Mouse (Mus musculus) retina, postnatal 1 day (tissue): ENCODE results near the gene Rxfp2.
A peak's percentile ranks its signal among the peaks of the same experiment; 100 is the strongest.

Experiments used
- DNase-seq: peaks from one replicate; pipeline ENCODE4 v3.0.0-alpha.2; 2012

Gene Rxfp2

GRCm38 (mm10) chr5:150018656-150019055, at the start of gene Rxfp2:
Rxfp2 (plus strand) TSS chr5:150018675.
- no peak for DNase-seq

GRCm38 (mm10) chr5:149970261-149970660, 48.2 kb upstream of the Rxfp2 start:
- DNase-seq, result no peak

GRCm38 (mm10) chr5:149977027-149977426, 41.4 kb upstream of the Rxfp2 start:
- DNase-seq, result no peak

- no peak for DNase-seq
These were observed 34.9 kb upstream of the Rxfp2 start for GRCm38 (mm10) chr5:149983621-149984020.

GRCm38 (mm10) chr5:149994578-149994977, 23.9 kb upstream of the Rxfp2 start:
- DNase-seq, result no peak

GRCm38 (mm10) chr5:149996614-149997013, 21.9 kb upstream of the Rxfp2 start:
- no peak for DNase-seq

- DNase-seq, result peak; percentile 6
These were observed 21.0 kb upstream of the Rxfp2 start for GRCm38 (mm10) chr5:149997321-149998034.

GRCm38 (mm10) chr5:149998311-149998710, 20.2 kb upstream of the Rxfp2 start:
- DNase-seq, result no peak

GRCm38 (mm10) chr5:150005355-150005754, 13.1 kb upstream of the Rxfp2 start:
- no peak for DNase-seq

GRCm38 (mm10) chr5:150016861-150017260, 1.6 kb upstream of the Rxfp2 start:
- peak; percentile 22 for DNase-seq

- no peak for DNase-seq
These were observed 803 bp upstream of the Rxfp2 start for GRCm38 (mm10) chr5:150017672-150018071.

GRCm38 (mm10) chr5:150020851-150021250, 2.4 kb downstream of the Rxfp2 start:
- DNase-seq, result peak; percentile 83

- no peak for DNase-seq
These were observed 3.3 kb downstream of the Rxfp2 start for GRCm38 (mm10) chr5:150021805-150022204.

- DNase-seq, result no peak
These were observed 4.1 kb downstream of the Rxfp2 start for GRCm38 (mm10) chr5:150022556-150022955.

GRCm38 (mm10) chr5:150023476-150023875, 5.0 kb downstream of the Rxfp2 start:
- DNase-seq, result no peak

GRCm38 (mm10) chr5:150024188-150024587, 5.7 kb downstream of the Rxfp2 start:
- no peak for DNase-seq

GRCm38 (mm10) chr5:150024901-150025300, 6.4 kb downstream of the Rxfp2 start:
- no peak for DNase-seq

GRCm38 (mm10) chr5:150025326-150025725, 6.9 kb downstream of the Rxfp2 start:
- no peak for DNase-seq

- DNase-seq, result no peak
These were observed 8.1 kb downstream of the Rxfp2 start for GRCm38 (mm10) chr5:150026509-150027087.

GRCm38 (mm10) chr5:150031201-150031600, 12.7 kb downstream of the Rxfp2 start:
- no peak for DNase-seq

- no peak for DNase-seq
These were observed 13.2 kb downstream of the Rxfp2 start for GRCm38 (mm10) chr5:150031634-150032033.

- no peak for DNase-seq
These were observed 13.6 kb downstream of the Rxfp2 start for GRCm38 (mm10) chr5:150032075-150032492.

- no peak for DNase-seq
These were observed 17.8 kb downstream of the Rxfp2 start for GRCm38 (mm10) chr5:150036286-150036685.

- DNase-seq, result no peak
These were observed 18.4 kb downstream of the Rxfp2 start for GRCm38 (mm10) chr5:150036918-150037317.

- DNase-seq, result no peak
These were observed 26.1 kb downstream of the Rxfp2 start for GRCm38 (mm10) chr5:150044533-150044932.
